Mouse (Mus musculus) bone marrow, adult 2 months (tissue): ENCODE results near the gene Stag3. TPM values are rescaled to one million over a fixed set of nuclear protein-coding genes. Genes with fewer than 3 reads are reported as not detected.

Experiments used
- H3K27ac ChIP-seq: fragments of 200-500 bp; 2 replicates; pipeline ENCODE4 v1.5.1; 2012; ENCODE audit warnings: low read depth, mild to moderate bottlenecking, control low read depth, inconsistent platforms, low read length; ENCODE audit not compliant: control insufficient read depth, poor library complexity, insufficient read depth
- H3K4me1 ChIP-seq: fragments of 200-500 bp; 2 replicates; pipeline ENCODE4 v1.6.1; 2011; ENCODE audit warnings: low read length; ENCODE audit not compliant: control insufficient read depth, insufficient read depth
- H3K4me3 ChIP-seq: fragments of 200-500 bp; replicated peaks from 2 replicates; pipeline ENCODE3; 2011; ENCODE audit warnings: mild to moderate bottlenecking, low read depth, low read length, control low read depth; ENCODE audit not compliant: control insufficient read depth
- CTCF ChIP-seq: fragments of 200-500 bp; IDR thresholded peaks from 2 replicates; pipeline ENCODE4 v1.5.1; 2011; ENCODE audit warnings: low read length, control low read depth; ENCODE audit not compliant: control insufficient read depth, insufficient read depth
- POLR2A ChIP-seq: fragments of 200-500 bp; IDR thresholded peaks from 2 replicates; pipeline ENCODE4 v1.6.1; 2011; ENCODE audit warnings: low read depth, mild to moderate bottlenecking, control low read depth, low read length, borderline replicate concordance; ENCODE audit not compliant: control insufficient read depth
- WGBS: fragments of 180-500 bp; shearing (Covaris S2); methylation state at CpG from one replicate; pipeline ENCODE4 v1.1.7; 2018; 5-methylcytosine and 5-hydroxymethylcytosine counted together
- polyA plus RNA-seq: library from polyadenylated mRNA; stranded (reverse); fragments of >200 nt; gene quantifications from 2 replicates; pipeline ENCODE4 v1.2.4, GENCODE M21; 2011; ENCODE audit warnings: low replicate concordance; ENCODE audit not compliant: missing spikeins, insufficient read depth, insufficient read length

The Stag3 gene
- polyA plus RNA-seq, 1 experiment: 12.4 TPM

GRCm38 (mm10) chr5:138274186-138274585, 5.9 kb upstream of the Stag3 start:
- Histone ChIP-seq H3K4me3 (no peak overlapping the region), H3K27ac (no peak overlapping the region), H3K4me1 (peaks cover 2% of the 10 kb centered on the region; the same call in 1 of the 2 replicates)
- 72% methylated on average over 8 of the region's 8 CpGs for WGBS
- TF ChIP-seq POLR2A (no peak), CTCF (no peak)

GRCm38 (mm10) chr5:138275216-138276050, 4.6 kb upstream of the Stag3 start:
- TF ChIP-seq CTCF (no peak), POLR2A (no peak)
- Histone ChIP-seq H3K4me3 (no peak overlapping the region), H3K27ac (no peak overlapping the region), H3K4me1 (no peaks in the 10 kb centered on the region)
- WGBS: 85% methylated on average over 41 of the region's 41 CpGs

GRCm38 (mm10) chr5:138277994-138278393, 2.0 kb upstream of the Stag3 start:
- Histone ChIP-seq H3K4me1 (no peaks in the 10 kb centered on the region), H3K4me3 (no peak overlapping the region), H3K27ac (no peak overlapping the region)
- TF ChIP-seq POLR2A (no peak), CTCF (no peak)
- WGBS: 82% methylated on average over 7 of the region's 7 CpGs

GRCm38 (mm10) chr5:138280425-138280768, 357 bp downstream of the Stag3 start:
- Histone ChIP-seq H3K4me3 (peak overlapping the region; percentile 19), H3K27ac (no peak overlapping the region), H3K4me1 (no peaks in the 10 kb centered on the region)
- 29% methylated on average over 26 of the region's 26 CpGs for WGBS
- TF ChIP-seq CTCF: no peak
- 0 out of 2 replicates have a peak, but pooled peaks have one; percentile 13 for TF ChIP-seq POLR2A

GRCm38 (mm10) chr5:138280829-138281228, 789 bp downstream of the Stag3 start:
- TF ChIP-seq POLR2A (no peak), CTCF (no peak)
- H3K4me1 ChIP-seq: no peaks in the 10 kb centered on the region
- H3K4me3 ChIP-seq: no peak overlapping the region
- H3K27ac ChIP-seq: no peak overlapping the region
- 84% methylated on average over 15 of the region's 15 CpGs for WGBS

- Histone ChIP-seq H3K4me1 (no peaks in the 10 kb centered on the region), H3K4me3 (no peak overlapping the region), H3K27ac (no peak overlapping the region)
- TF ChIP-seq CTCF (no peak), POLR2A (no peak)
- WGBS: 62% methylated on average over 2 of the region's 2 CpGs
Observed at GRCm38 (mm10) chr5:138281798-138282197, 1.8 kb downstream of the Stag3 start.

GRCm38 (mm10) chr5:138283540-138283939, 3.5 kb downstream of the Stag3 start:
- Histone ChIP-seq H3K4me1 (no peaks in the 10 kb centered on the region), H3K4me3 (no peak overlapping the region), H3K27ac (no peak overlapping the region)
- TF ChIP-seq POLR2A (no peak), CTCF (no peak)
- WGBS: 37% methylated on average over 1 of the region's 1 CpGs

- TF ChIP-seq POLR2A: no peak
- TF ChIP-seq CTCF: no peak
- no peaks in the 10 kb centered on the region for H3K4me1 ChIP-seq
- no peak overlapping the region for H3K4me3 ChIP-seq
- no peak overlapping the region for H3K27ac ChIP-seq
- WGBS: 74% methylated on average over 3 of the region's 3 CpGs
Observed at GRCm38 (mm10) chr5:138287861-138288260, 7.8 kb downstream of the Stag3 start.
